In genomic region chr4:154886876-154887592, GRCm38 (mm10) we compare ENCODE assay signal across 13 mouse cellular contexts. TPM values are rescaled to one million over a fixed set of nuclear protein-coding genes. Genes with fewer than 3 reads are reported as not detected.
A peak's percentile ranks its signal among the peaks of the same experiment; 100 is the strongest.
DNase-seq lines count a peak whose midpoint lies in the region; ATAC-seq and TF ChIP-seq lines count a peak whose summit lies in the region.
"Had no signal": no experiment of that assay in that cellular context is flagged by ENCODE, and none has a peak within 500 bp of the region (broad histone marks: within the 10 kb centered on the region; RNA-seq: fewer than 3 reads in every experiment).

No protein-coding gene starts in this region.

- peak; percentile 32 for DNase-seq in gastrocnemius, postnatal 14 days
- DNase-seq in gastrocnemius, postnatal 25 days = no peak
- no peak for DNase-seq in stomach, postnatal 0 days (ENCODE audit: low spot score)
- no peak for DNase-seq in testis, postnatal 14 days (ENCODE audit: low spot score)
- no peak for DNase-seq in embryo, embryonic 10 days (ENCODE audit: low spot score)
- DNase-seq: adrenal gland, postnatal 36 days had no signal

- no peak overlapping the region for H3K9ac ChIP-seq in stomach, embryonic 16.5 days (ENCODE audit: low read length)
- no peak overlapping the region for H3K9ac ChIP-seq in stomach, postnatal 0 days (ENCODE audit: low read length)
- no peak overlapping the region for H3K9ac ChIP-seq in hindbrain, embryonic 12.5 days

- TF ChIP-seq CTCF in stomach, postnatal 0 days (IDR thresholded peaks at IDR 0.05; ENCODE audit: low read depth) = no peak

- no peak overlapping the region for H3K27ac ChIP-seq in stomach, embryonic 16.5 days (ENCODE audit: low read length)
- H3K27ac ChIP-seq in stomach, postnatal 0 days (replicated peaks) = no peak overlapping the region
- no peak overlapping the region; the same call in 1 of the 2 replicates for H3K27ac ChIP-seq in hindbrain, embryonic 12.5 days

- H3K27me3 ChIP-seq in stomach, embryonic 16.5 days (ENCODE audit: control insufficient read depth, insufficient read depth, low read length) = no peaks in the 10 kb centered on the region
- H3K27me3 ChIP-seq in stomach, postnatal 0 days (ENCODE audit: control insufficient read depth, insufficient read depth, low read length) = no peaks in the 10 kb centered on the region
- no peaks in the 10 kb centered on the region for H3K27me3 ChIP-seq in hindbrain, embryonic 12.5 days
- H3K27me3 ChIP-seq: Patski had no signal

- no peak overlapping the region for H3K4me2 ChIP-seq in stomach, embryonic 16.5 days (ENCODE audit: low read depth, low read length)
- H3K4me2 ChIP-seq in stomach, postnatal 0 days (replicated peaks; ENCODE audit: low read depth) = no peak overlapping the region
- no peak overlapping the region for H3K4me2 ChIP-seq in hindbrain, embryonic 12.5 days (replicated peaks)

- no peaks in the 10 kb centered on the region for H3K4me1 ChIP-seq in stomach, embryonic 16.5 days (ENCODE audit: control insufficient read depth, insufficient read depth, low read length)
- no peaks in the 10 kb centered on the region for H3K4me1 ChIP-seq in stomach, postnatal 0 days (replicated peaks; ENCODE audit: control insufficient read depth, insufficient read depth)
- H3K4me1 ChIP-seq in hindbrain, embryonic 12.5 days = peaks cover 8% of the 10 kb centered on the region

- no peaks in the 10 kb centered on the region for H3K9me3 ChIP-seq in stomach, embryonic 16.5 days (replicated peaks; ENCODE audit: control insufficient read depth, low read length)
- no peaks in the 10 kb centered on the region for H3K9me3 ChIP-seq in stomach, postnatal 0 days (ENCODE audit: control insufficient read depth, low read length)
- H3K9me3 ChIP-seq in hindbrain, embryonic 12.5 days (replicated peaks) = no peaks in the 10 kb centered on the region

- no peak overlapping the region for H3K4me3 ChIP-seq in stomach, embryonic 16.5 days (replicated peaks; ENCODE audit: low read length)
- H3K4me3 ChIP-seq in stomach, postnatal 0 days (ENCODE audit: low read depth, low read length) = no peak overlapping the region
- H3K4me3 ChIP-seq in hindbrain, embryonic 12.5 days = no peak overlapping the region

- intact Hi-C loops in gastrocnemius, postnatal 14 days (cut with DNase I; ENCODE audit: low total_unique reads) = no loop called here

- no peak for TF ChIP-seq EP300 in stomach, postnatal 0 days (optimal IDR thresholded peaks at IDR 0.05)

- H3K36me3 ChIP-seq in stomach, embryonic 16.5 days (ENCODE audit: control insufficient read depth, insufficient read depth, low read length) = no peaks in the 10 kb centered on the region
- H3K36me3 ChIP-seq in stomach, postnatal 0 days (ENCODE audit: control insufficient read depth, insufficient read depth, low read length) = no peaks in the 10 kb centered on the region
- H3K36me3 ChIP-seq in hindbrain, embryonic 12.5 days = no peaks in the 10 kb centered on the region

- WGBS in stomach, embryonic 16.5 days = 60% methylated on average over 13 of the region's 13 CpGs
- WGBS in stomach, postnatal 0 days = 63% methylated on average over 12 of the region's 13 CpGs
- 64% methylated on average over 13 of the region's 13 CpGs for WGBS in hindbrain, embryonic 12.5 days

- ATAC-seq in stomach, embryonic 16.5 days (ENCODE audit: insufficient read depth, low FRiP score) = 0 out of 2 replicates have a peak, but pooled peaks have one; percentile 3
- no peak for ATAC-seq in stomach, postnatal 0 days (ENCODE audit: low FRiP score, low TSS enrichment)
- peak; percentile 32; the same call in 1 of the 2 replicates for ATAC-seq in hindbrain, embryonic 12.5 days (ENCODE audit: low FRiP score)
- ATAC-seq in granulocyte monocyte progenitor cell, adult 5-6 weeks (replicated peaks; ENCODE audit: poor library complexity, severe bottlenecking) = no peak
- ATAC-seq: lung, postnatal 0 days; Patski had no signal

RNA-seq across cellular contexts. Expression of gene Fam213b, which starts 11.9 kb away (rescaled TPM):
- total RNA-seq in gastrocnemius, postnatal 14 days (2021) = 100 to 1,000 TPM; 110 to 112 TPM
- total RNA-seq in gastrocnemius, postnatal 25 days (2021) = 10 to 100 TPM; 81.5 to 81.6 TPM
- polyA plus RNA-seq in stomach, embryonic 16.5 days (2015; fragmentation: Nextera tagmentation; extraction: Ambion mirVana) = 29.5 and 34.1 TPM in 2 replicates
- polyA plus RNA-seq in stomach, postnatal 0 days (2015; fragmentation: Nextera tagmentation; extraction: Ambion mirVana) = 62.1 and 65.4 TPM in 2 replicates
- 38.0 and 40.2 TPM in 2 replicates for polyA plus RNA-seq in hindbrain, embryonic 12.5 days (2016; fragmentation: Nextera tagmentation; extraction: Ambion mirVana)
- 6.9 and 8.5 TPM in 2 replicates for total RNA-seq in granulocyte monocyte progenitor cell, adult 5-6 weeks (2014; fragmentation: Nextera tagmentation)
- total RNA-seq in granulocyte monocyte progenitor cell, adult 5-6 weeks (2017) = 2.9 and 6.7 TPM in 2 replicates

RNA-seq across cellular contexts. Expression of gene Mmel1, which starts 17.6 kb away (rescaled TPM):
- under 1 TPM; 0.49 to 0.68 TPM for total RNA-seq in gastrocnemius, postnatal 14 days (2021)
- under 1 TPM; 0.13 to 0.24 TPM for total RNA-seq in gastrocnemius, postnatal 25 days (2021)
- polyA plus RNA-seq in stomach, embryonic 16.5 days (2015; fragmentation: Nextera tagmentation; extraction: Ambion mirVana) = 0.20 and 0.30 TPM in 2 replicates
- polyA plus RNA-seq in stomach, postnatal 0 days (2015; fragmentation: Nextera tagmentation; extraction: Ambion mirVana) = not detected in 2 replicates
- 0.40 and 0.41 TPM in 2 replicates for polyA plus RNA-seq in hindbrain, embryonic 12.5 days (2016; fragmentation: Nextera tagmentation; extraction: Ambion mirVana)
- not detected in 2 replicates for total RNA-seq in granulocyte monocyte progenitor cell, adult 5-6 weeks (2014; fragmentation: Nextera tagmentation)
- not detected in 2 replicates for total RNA-seq in granulocyte monocyte progenitor cell, adult 5-6 weeks (2017)
- polyA plus RNA-seq: limb, embryonic 11.5 days; Patski had no signal

RNA-seq across cellular contexts. Expression of gene Tnfrsf14, which starts 41.3 kb away (rescaled TPM):
- total RNA-seq in gastrocnemius, postnatal 14 days (2021) = 1 to 10 TPM; 1.4 to 1.9 TPM
- total RNA-seq in gastrocnemius, postnatal 25 days (2021) = 1 to 10 TPM; 1.8 to 3.0 TPM
- 4.3 and 4.6 TPM in 2 replicates for polyA plus RNA-seq in stomach, embryonic 16.5 days (2015; fragmentation: Nextera tagmentation; extraction: Ambion mirVana)
- 0.61 TPM in 2 replicates for polyA plus RNA-seq in stomach, postnatal 0 days (2015; fragmentation: Nextera tagmentation; extraction: Ambion mirVana)
- 0.79 and 0.97 TPM in 2 replicates for polyA plus RNA-seq in hindbrain, embryonic 12.5 days (2016; fragmentation: Nextera tagmentation; extraction: Ambion mirVana)
- 85.4 and 110 TPM in 2 replicates for total RNA-seq in granulocyte monocyte progenitor cell, adult 5-6 weeks (2014; fragmentation: Nextera tagmentation)
- 33.2 and 38.4 TPM in 2 replicates for total RNA-seq in granulocyte monocyte progenitor cell, adult 5-6 weeks (2017)

RNA-seq across cellular contexts. Expression of gene Ttc34, which starts 49.8 kb away (rescaled TPM):
- not detected for total RNA-seq in gastrocnemius, postnatal 14 days (2021)
- not detected for total RNA-seq in gastrocnemius, postnatal 25 days (2021)
- polyA plus RNA-seq in stomach, embryonic 16.5 days (2015; fragmentation: Nextera tagmentation; extraction: Ambion mirVana) = 0.04 and 0.09 TPM in 2 replicates
- polyA plus RNA-seq in stomach, postnatal 0 days (2015; fragmentation: Nextera tagmentation; extraction: Ambion mirVana) = 0.06 and 0.10 TPM in 2 replicates
- 0.27 and 0.72 TPM in 2 replicates for polyA plus RNA-seq in hindbrain, embryonic 12.5 days (2016; fragmentation: Nextera tagmentation; extraction: Ambion mirVana)
- 0.17 TPM in 1 of 2 replicates, not detected in the other for total RNA-seq in granulocyte monocyte progenitor cell, adult 5-6 weeks (2014; fragmentation: Nextera tagmentation)
- total RNA-seq in granulocyte monocyte progenitor cell, adult 5-6 weeks (2017) = not detected in 2 replicates
- polyA plus RNA-seq: C2C12, Patski had no signal

Comparison
In these comparisons a context has a peak if more than half of its experiments do, and no peak if none do; other contexts are left out.
1. ATAC-seq: peak in stomach, embryonic 16.5 days (single experiment) and hindbrain, embryonic 12.5 days (single experiment); none in stomach, postnatal 0 days (single experiment) and granulocyte monocyte progenitor cell, adult 5-6 weeks (single experiment).
2. RNA of gene Fam213b, which starts 11.9 kb away (total RNA-seq): 110 to 112 TPM in gastrocnemius, postnatal 14 days and 81.5 to 81.6 TPM in gastrocnemius, postnatal 25 days; 2.9 to 8.5 TPM in granulocyte monocyte progenitor cell, adult 5-6 weeks; every median in the first group is over 4 times any median in the second.
3. RNA of gene Tnfrsf14, which starts 41.3 kb away (total RNA-seq): 33.2 to 110 TPM in granulocyte monocyte progenitor cell, adult 5-6 weeks; 1.8 to 3.0 TPM in gastrocnemius, postnatal 25 days and 1.4 to 1.9 TPM in gastrocnemius, postnatal 14 days; every median in the first group is over 4 times any median in the second.